Mouse (Mus musculus) liver, adult 2 months (tissue): ENCODE measurements at regions not wholly inside any gene's neighbourhood (a gene's known extent, or its start where the extent isn't known, plus 50 kb on each side); places are given as distances from the start of the nearest gene placed in this dataset.

ENCODE experiments used
- DNase-seq: peaks from one replicate; pipeline ENCODE4 v3.0.0-alpha.2; 2011; ENCODE audit warnings: low read depth, low spot score; ENCODE audit errors: extremely low read depth
- H3K27ac ChIP-seq: fragments of 200-500 bp; replicated peaks from 2 replicates; pipeline ENCODE4 v1.5.1; 2012; ENCODE audit warnings: low read depth, mild to moderate bottlenecking, control low read depth, inconsistent platforms, low read length; ENCODE audit not compliant: insufficient read depth
- H3K27me3 ChIP-seq: fragments of 200-500 bp; 2 replicates; pipeline ENCODE4 v1.6.1; 2012; ENCODE audit warnings: mild to moderate bottlenecking, moderate library complexity, low read length, inconsistent platforms; ENCODE audit not compliant: control insufficient read depth, insufficient read depth
- H3K36me3 ChIP-seq: fragments of 200-500 bp; 2 replicates; pipeline ENCODE4 v1.6.1; 2012; ENCODE audit warnings: low read length, inconsistent platforms; ENCODE audit not compliant: control insufficient read depth, insufficient read depth
- H3K4me1 ChIP-seq: fragments of 200-500 bp; 2 replicates; pipeline ENCODE4 v1.6.1; 2011; ENCODE audit warnings: low read length; ENCODE audit not compliant: control insufficient read depth, insufficient read depth
- H3K4me3 ChIP-seq: fragments of 200-500 bp; 2 replicates; pipeline ENCODE4 v1.5.1; 2011; ENCODE audit warnings: low read depth, mild to moderate bottlenecking, control low read depth, low read length, moderate library complexity; ENCODE audit not compliant: insufficient read depth
- H3K79me2 ChIP-seq: fragments of 200-500 bp; 2 replicates; pipeline ENCODE4 v1.6.1; 2012; ENCODE audit warnings: inconsistent platforms, mild to moderate bottlenecking, low read length, moderate library complexity; ENCODE audit not compliant: control insufficient read depth, insufficient read depth
- H3K9ac ChIP-seq: fragments of 200-500 bp; 2 replicates; pipeline ENCODE4 v1.6.1; 2012; ENCODE audit warnings: low read depth, mild to moderate bottlenecking, control low read depth, inconsistent platforms, low read length
- CTCF ChIP-seq: fragments of 200-500 bp; IDR thresholded peaks from 2 replicates; pipeline ENCODE4 v1.5.1; 2011; ENCODE audit warnings: low read depth, low read length, control low read depth
- POLR2A ChIP-seq: fragments of 200-500 bp; IDR thresholded peaks from 2 replicates; pipeline ENCODE4 v1.6.1; 2011; ENCODE audit warnings: low read length, control low read depth; ENCODE audit not compliant: insufficient read depth; ENCODE audit errors: extremely low read depth
- WGBS: fragments of 180-500 bp; shearing (Covaris S2); methylation state at CpG from one replicate; pipeline ENCODE4 v1.1.7; 2018; 5-methylcytosine and 5-hydroxymethylcytosine counted together

GRCm38 (mm10) chr3:120217710-120218109, 433.4 kb upstream of the Ptbp2 start:
- no peak for TF ChIP-seq POLR2A
- TF ChIP-seq CTCF, result no peak
- Histone ChIP-seq H3K4me1 (no peaks in the 10 kb centered on the region), H3K36me3 (no peaks in the 10 kb centered on the region), H3K27ac (no peak overlapping the region), H3K4me3 (no peak overlapping the region), H3K9ac (no peak overlapping the region), H3K27me3 (no peaks in the 10 kb centered on the region), H3K79me2 (no peaks in the 10 kb centered on the region)
- DNase-seq, result peak; percentile 9
- WGBS, result 78% methylated on average over 3 of the region's 3 CpGs

- 92% methylated on average over 12 of the region's 12 CpGs for WGBS
Measured at GRCm38 (mm10) chr3:120214616-120215250, 430.5 kb upstream of the Ptbp2 start.

GRCm38 (mm10) chr3:120199403-120199802, 415.1 kb upstream of the Ptbp2 start:
- TF ChIP-seq POLR2A, result no peak
- no peak for TF ChIP-seq CTCF
- no peaks in the 10 kb centered on the region; the same call in 1 of the 2 replicates for H3K4me1 ChIP-seq
- H3K4me3 ChIP-seq, result no peak overlapping the region
- H3K79me2 ChIP-seq, result no peaks in the 10 kb centered on the region
- no peaks in the 10 kb centered on the region for H3K36me3 ChIP-seq
- 76% methylated on average over 2 of the region's 2 CpGs for WGBS
- no peak overlapping the region for H3K9ac ChIP-seq
- no peaks in the 10 kb centered on the region for H3K27me3 ChIP-seq
- no peak overlapping the region for H3K27ac ChIP-seq
- no peak for DNase-seq

More at GRCm38 (mm10) chr3:120214616-120215250, 430.5 kb upstream of the Ptbp2 start:
- Histone ChIP-seq H3K27me3 (no peaks in the 10 kb centered on the region), H3K36me3 (no peaks in the 10 kb centered on the region), H3K4me1 (no peaks in the 10 kb centered on the region), H3K79me2 (no peaks in the 10 kb centered on the region), H3K4me3 (no peak overlapping the region), H3K27ac (no peak overlapping the region), H3K9ac (no peak overlapping the region)
- DNase-seq, result no peak
- TF ChIP-seq POLR2A (no peak), CTCF (no peak)

GRCm38 (mm10) chr3:120194501-120194900, 410.2 kb upstream of the Ptbp2 start:
- peak; percentile 43 for DNase-seq
- TF ChIP-seq POLR2A (no peak), CTCF (no peak)
- Histone ChIP-seq H3K36me3 (no peaks in the 10 kb centered on the region), H3K4me3 (no peak overlapping the region), H3K79me2 (no peaks in the 10 kb centered on the region), H3K27ac (no peak overlapping the region), H3K27me3 (no peaks in the 10 kb centered on the region), H3K4me1 (no peaks in the 10 kb centered on the region; the same call in 1 of the 2 replicates), H3K9ac (no peak overlapping the region)
- WGBS, result 20% methylated on average over 3 of the region's 3 CpGs

- Histone ChIP-seq H3K79me2 (no peaks in the 10 kb centered on the region), H3K9ac (no peak overlapping the region), H3K4me3 (no peak overlapping the region), H3K4me1 (no peaks in the 10 kb centered on the region; the same call in 1 of the 2 replicates), H3K27ac (no peak overlapping the region), H3K36me3 (no peaks in the 10 kb centered on the region), H3K27me3 (no peaks in the 10 kb centered on the region)
- peak; percentile 30 for DNase-seq
- no peak for TF ChIP-seq POLR2A
- peak; percentile 46 for TF ChIP-seq CTCF
- WGBS, result 43% methylated on average over 15 of the region's 15 CpGs
Measured at GRCm38 (mm10) chr3:120192439-120193326, 408.4 kb upstream of the Ptbp2 start.
